Mouse (Mus musculus) hindbrain, embryonic 14.5 days (tissue): Measurements from ENCODE around the gene Zfp655. TPM values are rescaled to one million over a fixed set of nuclear protein-coding genes. Genes with fewer than 3 reads are reported as not detected.
"Not testable (repeated sequence)": the region's sequence is repeated elsewhere in the genome, so short reads cannot be mapped to it uniquely, and the experiment has no call there.

Source experiments
- ATAC-seq: fragments of 200-750 bp; cut with Nextera tagmentation; 2 replicates; pipeline ENCODE4 v1.8.0; 2017; ENCODE audit warnings: moderate number of reproducible peaks, mild to moderate bottlenecking, moderate TSS enrichment, moderate library complexity; ENCODE audit not compliant: low FRiP score
- DNase-seq: peaks from one replicate; pipeline ENCODE4 v3.0.0-alpha.2; 2015; ENCODE audit warnings: low spot score
- H3K27ac ChIP-seq: fragments of 300-500 bp; sonication (generic); 2 replicates; pipeline ENCODE4 v1.5.1; 2014; ENCODE audit warnings: mild to moderate bottlenecking, moderate library complexity
- H3K27me3 ChIP-seq: fragments of 300-500 bp; sonication (generic); 2 replicates; pipeline ENCODE4 v1.6.1; 2014; ENCODE audit warnings: mild to moderate bottlenecking, low read length, mixed read lengths; ENCODE audit not compliant: control insufficient read depth, insufficient read depth
- H3K36me3 ChIP-seq: fragments of 300-500 bp; sonication (generic); replicated peaks from 2 replicates; pipeline ENCODE4 v1.6.1; 2014; ENCODE audit not compliant: control insufficient read depth, insufficient read depth
- H3K4me1 ChIP-seq: fragments of 300-500 bp; sonication (generic); replicated peaks from 2 replicates; pipeline ENCODE4 v1.6.1; 2014; ENCODE audit warnings: antibody characterized with exemption, low read length, mixed read lengths; ENCODE audit not compliant: control insufficient read depth, insufficient read depth
- H3K4me2 ChIP-seq: fragments of 300-500 bp; sonication (generic); replicated peaks from 2 replicates; pipeline ENCODE4 v1.6.1; 2014; ENCODE audit warnings: mild to moderate bottlenecking, moderate library complexity
- H3K4me3 ChIP-seq: fragments of 300-500 bp; sonication (generic); replicated peaks from 2 replicates; pipeline ENCODE4 v1.5.1; 2014; ENCODE audit warnings: mild to moderate bottlenecking, low read length
- H3K9ac ChIP-seq: fragments of 300-500 bp; sonication (generic); 2 replicates; pipeline ENCODE4 v1.6.1; 2014
- H3K9me3 ChIP-seq: fragments of 300-500 bp; sonication (generic); 2 replicates; pipeline ENCODE4 v1.6.1; 2016; ENCODE audit warnings: low read length; ENCODE audit not compliant: control insufficient read depth
- WGBS: fragments of 180-500 bp; shearing (Covaris S2); extraction: QIAGEN DNeasy Blood & Tissue Kit; methylation state at CpG from one replicate; pipeline ENCODE4 v1.1.7; 2014; 5-methylcytosine and 5-hydroxymethylcytosine counted together
- polyA plus RNA-seq: library from polyadenylated mRNA; unstranded; fragments of >200 nt; fragmentation: Nextera tagmentation; extraction: Ambion mirVana; gene quantifications from 2 replicates; pipeline ENCODE4 v1.2.1, GENCODE M21; 2014

Zfp655 gene
- polyA plus RNA-seq, 1 experiment from 2014 or later: 40.1 TPM

- no peaks in the 10 kb centered on the region for H3K9me3 ChIP-seq
- H3K4me3 ChIP-seq: no peak overlapping the region
- H3K27me3 ChIP-seq: no peaks in the 10 kb centered on the region
- no peaks in the 10 kb centered on the region for H3K4me1 ChIP-seq
- no peak overlapping the region for H3K4me2 ChIP-seq
- no peak overlapping the region for H3K27ac ChIP-seq
- 90% methylated on average over 6 of the region's 6 CpGs for WGBS
- ATAC-seq (no peak), DNase-seq (no peak)
- peaks cover 81% of the 10 kb centered on the region for H3K36me3 ChIP-seq
- no peak overlapping the region for H3K9ac ChIP-seq
Measured at GRCm38 (mm10) chr5:145217746-145218145, 13.8 kb upstream of the Zfp655 start.

GRCm38 (mm10) chr5:145218206-145218605 is 13.3 kb upstream of the Zfp655 start:
- 96% methylated on average over 21 of the region's 21 CpGs for WGBS
- Histone ChIP-seq H3K4me1 (no peaks in the 10 kb centered on the region), H3K27ac (no peak overlapping the region), H3K4me3 (no peak overlapping the region), H3K4me2 (no peak overlapping the region), H3K9ac (no peak overlapping the region), H3K36me3 (peaks cover 76% of the 10 kb centered on the region), H3K9me3 (no peaks in the 10 kb centered on the region), H3K27me3 (no peaks in the 10 kb centered on the region)
- no peak for DNase-seq
- no peak for ATAC-seq

DNA sequence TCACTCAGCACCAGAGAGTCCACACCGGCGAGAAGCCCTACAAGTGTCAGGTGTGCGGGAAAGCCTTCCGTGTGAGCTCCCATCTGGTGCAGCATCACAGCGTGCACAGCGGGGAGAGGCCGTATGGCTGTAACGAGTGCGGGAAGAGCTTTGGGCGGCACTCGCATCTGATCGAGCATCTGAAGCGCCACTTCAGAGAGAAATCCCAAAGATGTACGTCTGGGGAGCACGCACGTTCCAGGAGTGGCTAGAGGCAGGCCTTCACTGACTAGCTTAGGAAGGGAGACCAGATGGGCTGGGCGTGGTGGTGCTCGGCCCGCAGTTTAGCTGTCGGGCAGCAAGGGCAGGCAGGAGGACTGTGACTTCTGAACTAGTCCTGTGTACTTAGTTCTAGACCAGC is 12.8 kb upstream of the Zfp655 start:
- Histone ChIP-seq H3K9ac (no peak overlapping the region), H3K27ac (no peak overlapping the region), H3K9me3 (no peaks in the 10 kb centered on the region), H3K27me3 (no peaks in the 10 kb centered on the region), H3K4me1 (no peaks in the 10 kb centered on the region), H3K4me2 (no peak overlapping the region), H3K36me3 (peaks cover 72% of the 10 kb centered on the region), H3K4me3 (no peak overlapping the region)
- ATAC-seq (no peak), DNase-seq (no peak)
- WGBS: 98% methylated on average over 20 of the region's 20 CpGs

GRCm38 (mm10) chr5:145219981-145220380 is 11.5 kb upstream of the Zfp655 start:
- no peaks in the 10 kb centered on the region for H3K4me1 ChIP-seq
- ATAC-seq: no peak
- no peak for DNase-seq
- no peak overlapping the region for H3K4me3 ChIP-seq
- no peak overlapping the region for H3K9ac ChIP-seq
- WGBS: 95% methylated on average over 8 of the region's 8 CpGs
- peaks cover 63% of the 10 kb centered on the region for H3K36me3 ChIP-seq
- H3K27me3 ChIP-seq: no peaks in the 10 kb centered on the region
- no peak overlapping the region for H3K27ac ChIP-seq
- no peak overlapping the region for H3K4me2 ChIP-seq
- no peaks in the 10 kb centered on the region for H3K9me3 ChIP-seq

DNA sequence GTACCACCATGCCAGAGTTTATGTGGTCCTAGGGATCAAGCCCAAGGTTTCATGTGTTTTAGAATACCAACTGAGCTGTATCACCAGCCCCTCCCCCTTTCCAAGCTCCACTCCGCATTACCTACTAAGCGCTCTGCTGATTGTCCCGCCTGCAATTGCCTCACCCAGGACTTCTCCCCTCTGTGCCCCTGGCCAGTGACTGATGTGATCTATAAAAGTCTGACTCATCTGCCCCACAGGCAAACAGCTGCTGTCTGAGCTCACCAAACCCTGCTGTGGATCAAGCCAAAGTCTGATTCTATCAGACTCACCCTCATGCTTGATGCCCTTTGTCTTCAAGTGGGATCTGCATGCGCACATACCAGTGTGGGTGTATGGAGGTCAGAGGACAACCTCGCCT is 8.7 kb upstream of the Zfp655 start:
- 78% methylated on average over 5 of the region's 5 CpGs for WGBS
- Histone ChIP-seq H3K9me3 (no peaks in the 10 kb centered on the region), H3K9ac (no peak overlapping the region), H3K4me3 (no peak overlapping the region), H3K27me3 (no peaks in the 10 kb centered on the region), H3K36me3 (peaks cover 45% of the 10 kb centered on the region), H3K4me2 (no peak overlapping the region), H3K4me1 (no peaks in the 10 kb centered on the region), H3K27ac (no peak overlapping the region)
- DNase-seq (no peak), ATAC-seq (no peak)

DNA sequence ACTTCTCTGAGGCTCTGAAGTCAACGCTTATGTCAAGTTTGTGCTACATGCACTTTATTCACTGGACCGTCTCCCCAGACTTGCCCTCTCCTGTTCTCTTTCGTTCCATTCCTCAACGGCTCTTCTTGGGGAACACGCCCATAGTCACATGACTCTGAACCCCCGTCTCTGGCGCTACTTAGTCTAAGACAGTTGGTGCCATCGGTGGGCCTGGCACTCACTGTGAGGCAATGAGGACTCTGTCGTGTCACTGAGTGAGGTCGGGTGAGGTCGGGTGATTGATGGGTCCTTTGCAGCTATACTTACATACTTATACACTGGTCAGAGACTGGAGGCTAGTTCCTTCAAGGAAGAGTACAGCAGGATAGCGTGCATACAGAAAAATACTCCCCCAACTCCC is 8.1 kb upstream of the Zfp655 start:
- Histone ChIP-seq H3K27me3 (0 out of 2 replicates have a peak, but pooled peaks cover 3% of the 10 kb centered on the region), H3K4me3 (no peak overlapping the region), H3K9me3 (no peaks in the 10 kb centered on the region), H3K27ac (no peak overlapping the region), H3K9ac (no peak overlapping the region), H3K36me3 (peaks cover 40% of the 10 kb centered on the region), H3K4me1 (no peaks in the 10 kb centered on the region), H3K4me2 (no peak overlapping the region)
- WGBS: 84% methylated on average over 12 of the region's 12 CpGs
- DNase-seq (no peak), ATAC-seq (no peak)

GRCm38 (mm10) chr5:145226453-145226852 is 5.1 kb upstream of the Zfp655 start:
- Histone ChIP-seq H3K4me2 (no peak overlapping the region), H3K9me3 (no peaks in the 10 kb centered on the region), H3K27ac (no peak overlapping the region), H3K9ac (no peak overlapping the region), H3K4me1 (peaks cover 7% of the 10 kb centered on the region), H3K27me3 (0 out of 2 replicates have a peak, but pooled peaks cover 3% of the 10 kb centered on the region), H3K4me3 (no peak overlapping the region), H3K36me3 (peaks cover 10% of the 10 kb centered on the region)
- ATAC-seq: no peak
- WGBS: 60% methylated on average over 2 of the region's 2 CpGs
- DNase-seq: no peak

DNA sequence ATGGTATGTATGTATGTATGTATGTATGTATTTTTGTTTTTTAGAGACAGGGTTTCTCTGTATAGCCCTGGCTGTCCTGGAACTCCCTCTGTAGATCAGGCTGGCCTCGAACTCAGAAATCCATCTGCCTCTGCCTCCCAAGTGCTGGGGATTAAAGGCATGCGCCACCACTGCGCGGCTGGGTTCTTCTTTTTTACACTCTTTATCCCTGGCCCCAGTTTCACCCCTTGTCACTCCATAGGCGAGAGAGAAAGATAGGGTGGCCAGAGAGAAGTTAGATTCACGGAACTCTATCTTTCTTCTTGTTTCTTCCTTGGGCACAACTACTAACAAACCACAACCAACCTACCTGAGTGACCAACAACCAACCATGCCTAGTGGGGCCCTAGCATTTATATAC is 2.2 kb upstream of the Zfp655 start:
- H3K9ac ChIP-seq, H3K27me3 ChIP-seq, H3K4me3 ChIP-seq, H3K9me3 ChIP-seq, H3K27ac ChIP-seq, ATAC-seq, DNase-seq, H3K4me2 ChIP-seq: not testable (repeated sequence)
- WGBS: 88% methylated on average over 6 of the region's 6 CpGs
- peaks cover 17% of the 10 kb centered on the region for H3K4me1 ChIP-seq
- H3K36me3 ChIP-seq: peaks cover 10% of the 10 kb centered on the region

GRCm38 (mm10) chr5:145230641-145231040 is 874 bp upstream of the Zfp655 start:
- H3K27ac ChIP-seq: peak overlapping the region; percentile 89
- peaks cover 24% of the 10 kb centered on the region for H3K36me3 ChIP-seq
- 0 out of 2 replicates have a peak, but pooled peaks cover 3% of the 10 kb centered on the region for H3K27me3 ChIP-seq
- 92% methylated on average over 4 of the region's 4 CpGs for WGBS
- H3K9ac ChIP-seq: peak overlapping the region; percentile 97
- H3K4me1 ChIP-seq: peaks cover 17% of the 10 kb centered on the region
- H3K9me3 ChIP-seq: no peaks in the 10 kb centered on the region
- ATAC-seq (no peak), DNase-seq (no peak)
- peak overlapping the region; percentile 96; the same call in 1 of the 2 replicates for H3K4me3 ChIP-seq
- peak overlapping the region; percentile 77 for H3K4me2 ChIP-seq

- H3K4me1 ChIP-seq: peaks cover 17% of the 10 kb centered on the region
- peak overlapping the region; percentile 89 for H3K27ac ChIP-seq
- no peak for DNase-seq
- 0 out of 2 replicates have a peak, but pooled peaks cover 3% of the 10 kb centered on the region for H3K27me3 ChIP-seq
- peak overlapping the region; percentile 77 for H3K4me2 ChIP-seq
- peak overlapping the region; percentile 97 for H3K9ac ChIP-seq
- peak; percentile 34 for ATAC-seq
- H3K36me3 ChIP-seq: peaks cover 36% of the 10 kb centered on the region
- H3K9me3 ChIP-seq: no peaks in the 10 kb centered on the region
- peak overlapping the region; percentile 96 for H3K4me3 ChIP-seq
- WGBS: under 1% methylated on average over 49 of the region's 49 CpGs
Measured at GRCm38 (mm10) chr5:145231893-145232411, 437 bp downstream of the Zfp655 start.
